Mouse (Mus musculus): ENCODE data around the gene Efl1. TPM values are rescaled to one million over a fixed set of nuclear protein-coding genes. Genes with fewer than 3 reads are reported as not detected.

Gene Efl1
- total RNA-seq (2021) = 10 to 100 TPM; 17.9 to 22.5 TPM
- long read RNA-seq, experiment 1, partial matches to known transcripts = 6 of 10 reads
- long read RNA-seq, experiment 1, other reads (novel, unspliced or antisense) = 1 of 10 reads
- long read RNA-seq, experiment 2, partial matches to known transcripts = 1 of 2 reads
- long read RNA-seq, experiment 2, other reads (novel, unspliced or antisense) = 0 of 2 reads

DNA sequence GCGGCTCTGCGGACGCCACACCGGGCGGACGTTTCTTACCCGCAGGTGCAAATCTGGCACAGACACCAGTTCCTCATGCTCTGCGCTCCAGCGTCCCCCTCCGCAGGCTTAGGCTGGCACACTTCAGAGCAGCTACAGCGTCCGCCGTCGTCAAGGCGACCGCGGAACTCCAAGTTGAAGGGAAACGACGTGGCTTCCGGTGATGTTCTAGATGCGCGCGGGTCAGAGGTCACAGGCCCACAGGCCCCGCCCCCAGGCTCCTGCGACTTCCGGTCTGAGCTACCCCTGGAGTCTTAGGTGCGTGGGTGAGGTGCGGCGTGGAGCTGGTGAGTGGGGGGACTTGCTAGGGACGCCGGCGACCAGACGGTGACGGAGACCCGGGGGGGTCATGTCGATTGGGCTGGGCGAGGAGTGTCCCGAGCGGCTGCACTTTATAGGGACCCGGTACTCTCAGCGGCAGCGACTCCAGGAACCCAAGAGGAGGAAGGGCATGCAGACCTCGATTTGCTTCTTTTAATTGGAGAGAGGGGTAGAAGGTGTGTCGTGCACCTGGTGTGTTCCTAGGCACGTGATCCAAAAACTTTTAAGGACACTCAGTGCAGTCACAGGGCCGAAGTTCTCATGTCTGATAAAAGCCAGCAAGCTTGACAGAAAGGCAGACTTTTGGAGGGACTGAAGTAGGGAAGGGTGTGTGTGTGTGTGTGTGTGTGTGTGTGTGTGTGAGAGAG lies at the start of gene Efl1, which contains the start of gene Saxo2:
Gene Efl1, plus strand, starts transcription at position 262 of the 728 bp plus-strand sequence.
Gene Saxo2, minus strand, starts transcription at position 176 of the 728 bp plus-strand sequence.
- peak; percentile 95 to 97 for DNase-seq

DNA sequence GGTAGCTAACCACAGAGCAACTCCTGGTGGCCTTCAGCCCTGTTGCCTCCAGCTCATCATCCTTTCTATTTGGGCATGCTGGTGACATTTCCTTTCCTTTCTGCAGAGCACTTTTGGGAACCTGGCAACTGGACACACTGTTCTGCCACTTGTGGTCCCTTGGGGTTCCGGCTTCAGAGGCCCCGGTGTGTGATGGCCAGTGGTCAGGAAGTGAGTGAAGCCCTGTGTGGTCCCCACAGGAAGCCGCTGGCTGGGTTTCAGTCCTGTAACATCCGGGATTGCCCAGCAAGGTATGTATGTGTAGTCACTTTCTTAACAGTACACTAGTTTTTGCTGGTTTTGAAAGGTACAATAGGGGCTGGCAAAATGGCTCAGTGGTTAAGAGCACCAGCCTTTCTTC lies 46.4 kb upstream of the Efl1 start:
- no peak for DNase-seq

DNA sequence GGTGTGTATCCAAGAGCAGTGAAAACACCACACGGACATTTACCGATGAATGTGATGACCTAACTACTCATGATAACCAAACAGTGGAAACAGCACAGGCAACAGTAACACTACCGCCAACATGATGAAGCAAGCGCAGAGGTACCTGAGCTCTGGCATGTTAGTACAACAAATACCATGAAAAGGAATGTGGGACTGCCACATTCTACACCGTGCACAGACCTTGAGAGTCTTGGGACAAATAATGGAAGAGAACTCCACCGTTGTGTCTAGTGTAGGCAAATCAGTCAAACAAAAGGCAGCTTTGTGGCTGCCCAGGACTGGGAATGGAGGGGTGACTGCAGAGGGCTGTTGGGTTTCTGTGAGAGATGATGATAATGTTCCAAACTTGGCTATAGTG lies 43.0 kb upstream of the Efl1 start:
- DNase-seq = no peak

DNA sequence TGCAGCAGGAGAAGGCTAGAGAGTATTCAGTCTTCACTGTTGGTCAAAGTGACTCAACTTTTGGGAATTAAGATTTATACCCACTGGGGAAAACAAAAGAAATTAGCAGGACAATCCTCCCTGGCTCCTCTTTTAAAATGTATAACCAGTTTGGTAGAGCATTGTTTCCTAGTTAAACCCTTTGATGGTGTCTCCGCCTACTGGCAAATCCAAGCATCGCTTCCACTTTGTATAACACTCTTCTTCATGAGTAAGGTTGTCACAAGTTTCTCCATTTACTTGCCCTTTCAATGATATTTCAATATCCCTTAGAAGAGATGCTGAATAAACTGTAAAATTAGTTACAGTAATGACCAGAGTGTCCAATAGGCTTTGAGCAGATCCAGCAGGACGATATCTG lies 38.8 kb upstream of the Efl1 start:
- DNase-seq = no peak

DNA sequence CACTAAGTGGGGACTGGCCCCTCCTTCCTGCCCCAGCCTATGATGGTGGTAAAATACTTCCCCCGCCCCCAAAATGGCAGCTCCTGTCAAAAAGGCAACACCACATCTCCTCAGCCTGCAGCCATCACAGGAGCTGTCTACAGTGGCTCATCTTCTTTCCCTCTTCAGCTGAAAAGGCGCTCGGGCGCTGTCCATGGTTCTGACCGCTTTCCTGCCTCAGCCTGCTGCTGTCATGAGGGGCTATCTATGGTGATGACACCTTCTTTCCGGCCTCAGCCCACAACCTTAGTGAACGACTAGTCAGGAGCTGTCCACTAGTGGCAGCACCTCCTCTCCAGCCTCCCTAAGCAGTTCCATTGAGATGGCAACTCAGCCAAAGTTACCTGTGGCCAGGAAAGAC lies 23.1 kb upstream of the Efl1 start:
- peak; percentile 65 to 70 for DNase-seq

DNA sequence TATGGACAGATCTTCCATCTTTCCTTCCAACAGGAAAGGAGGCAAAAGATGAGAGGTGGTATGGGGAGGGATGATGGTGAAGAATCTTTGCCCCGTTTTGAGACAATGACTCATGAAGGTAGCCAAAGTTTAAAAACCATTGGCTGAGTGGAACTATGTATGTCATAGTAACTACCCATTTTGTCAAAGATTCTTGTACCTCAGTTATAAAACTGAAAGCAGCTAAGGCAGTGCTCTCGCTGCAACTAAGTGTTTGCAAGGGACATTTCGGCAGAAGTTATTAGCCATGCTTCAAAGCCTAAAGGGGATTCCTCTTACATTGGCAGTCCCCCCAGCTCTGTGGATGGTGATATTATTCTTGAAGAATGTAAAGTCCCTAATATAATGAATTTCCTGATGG lies 1.2 kb upstream of the Efl1 start:
- no peak for DNase-seq

DNA sequence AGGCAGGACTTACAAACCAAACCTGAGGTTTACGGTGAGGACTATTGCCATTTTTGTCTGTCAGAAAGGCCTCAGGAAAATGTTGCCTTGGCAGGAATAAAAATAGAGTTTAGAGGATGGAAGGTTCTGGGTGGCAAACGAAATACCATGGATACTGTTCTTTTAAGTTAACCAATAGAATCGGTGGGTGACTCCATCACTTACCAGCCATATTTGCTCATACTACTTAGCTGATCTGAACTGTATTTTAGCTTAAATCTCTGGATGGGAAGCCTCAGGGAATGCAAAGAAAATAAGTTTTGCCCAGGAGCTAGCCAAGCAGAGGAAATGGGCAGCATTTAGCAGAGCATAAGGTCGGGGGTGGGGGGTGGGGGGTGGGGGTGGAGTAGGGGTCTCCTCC lies 505 bp upstream of the Efl1 start:
- no peak for DNase-seq

DNA sequence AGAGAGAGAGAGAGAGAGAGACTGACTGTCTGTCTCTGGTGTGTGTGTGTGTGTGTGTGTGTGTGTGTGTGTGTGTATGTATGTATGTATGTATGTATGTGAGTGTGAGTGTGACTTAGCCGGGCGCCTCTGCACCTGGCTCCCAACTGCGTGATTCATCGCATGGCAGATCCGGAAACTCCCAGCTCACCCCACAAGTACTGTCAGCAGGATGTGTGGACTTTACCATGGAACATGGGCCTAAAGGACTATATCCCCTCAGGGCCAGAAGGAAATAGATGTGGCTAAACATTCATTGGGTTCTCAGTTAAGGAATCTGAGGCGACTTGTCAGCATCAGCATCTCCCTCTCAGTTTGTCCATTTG lies 649 bp downstream of the Efl1 start:
- no peak for DNase-seq

DNA sequence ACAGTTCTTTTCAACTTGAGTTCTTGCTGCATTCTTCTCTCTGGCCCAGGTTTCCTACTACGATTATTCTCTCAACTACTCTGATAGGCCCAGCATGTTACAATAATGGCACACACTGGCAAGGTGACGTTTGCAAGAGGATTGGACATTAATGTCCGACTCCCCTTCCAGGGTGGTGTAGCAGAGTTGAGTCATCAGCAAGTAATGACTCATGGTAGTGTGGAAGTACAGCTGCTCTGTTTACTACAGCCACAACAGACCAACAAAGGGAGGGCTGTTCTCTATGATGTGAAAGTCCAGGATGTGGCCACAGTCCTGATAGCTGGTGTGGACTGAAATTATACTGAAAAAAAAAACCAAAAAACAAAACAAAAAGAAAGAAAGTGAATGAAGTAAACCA lies 16.2 kb downstream of the Efl1 start:
- peak; percentile 1 to 8 for DNase-seq

DNA sequence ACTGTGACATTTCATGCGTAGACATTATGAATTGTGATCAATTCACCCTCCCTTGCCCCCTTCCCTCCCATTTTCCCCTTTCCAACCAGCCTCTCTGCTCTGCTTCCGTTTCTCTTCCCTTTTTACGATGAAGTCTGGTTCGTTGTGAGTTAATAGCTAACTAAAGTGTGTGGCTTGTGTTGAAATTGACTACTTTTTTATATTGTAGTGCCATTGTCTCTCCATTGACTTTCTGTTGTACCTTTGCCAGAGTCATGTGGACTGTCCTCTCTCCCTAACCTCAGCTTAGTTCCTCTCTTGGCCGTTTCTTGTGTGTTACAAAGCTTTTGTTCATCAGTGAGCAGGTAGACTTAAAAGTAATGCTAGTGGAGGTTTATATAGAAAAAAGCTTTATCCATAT lies 27.6 kb downstream of the Efl1 start:
- no peak for DNase-seq

DNA sequence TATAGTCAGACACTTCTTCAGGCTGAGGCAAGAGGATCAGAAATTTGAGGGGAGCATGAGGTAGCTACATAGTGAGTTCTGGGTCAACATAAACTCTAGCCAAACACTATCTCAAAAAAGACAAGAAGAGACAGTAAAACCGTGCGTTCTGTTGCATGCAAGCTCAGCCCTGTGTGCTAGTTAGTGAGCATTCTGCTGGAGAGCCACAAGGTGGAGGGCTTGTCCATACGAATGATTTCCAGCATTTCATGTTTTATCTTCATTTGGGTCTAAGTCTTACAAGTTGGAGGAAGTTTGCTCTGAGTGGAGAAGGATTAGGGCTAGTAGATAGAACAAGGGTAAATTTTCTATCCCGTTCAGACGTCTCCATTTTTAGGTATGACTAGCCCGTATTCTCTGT lies 28.4 kb downstream of the Efl1 start:
- no peak for DNase-seq

DNA sequence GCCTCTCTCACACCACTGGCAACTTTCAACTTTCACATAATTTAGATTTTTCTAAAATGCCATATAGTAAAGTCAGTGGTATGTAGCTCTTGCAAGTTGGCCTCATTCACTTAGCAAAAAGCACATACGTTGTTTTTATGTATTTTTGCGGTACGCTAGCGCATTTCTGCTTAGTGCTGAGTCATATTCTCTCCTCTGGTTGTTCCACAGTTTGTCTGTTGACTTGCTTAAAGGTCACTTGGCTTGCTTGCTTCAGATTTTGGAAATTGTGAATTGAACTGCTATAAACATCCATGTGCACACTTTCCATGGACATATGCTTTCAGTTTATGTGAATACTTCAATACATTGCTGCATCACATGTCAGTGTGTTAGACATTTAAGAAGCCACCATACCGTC lies 31.5 kb downstream of the Efl1 start:
- no peak for DNase-seq

DNA sequence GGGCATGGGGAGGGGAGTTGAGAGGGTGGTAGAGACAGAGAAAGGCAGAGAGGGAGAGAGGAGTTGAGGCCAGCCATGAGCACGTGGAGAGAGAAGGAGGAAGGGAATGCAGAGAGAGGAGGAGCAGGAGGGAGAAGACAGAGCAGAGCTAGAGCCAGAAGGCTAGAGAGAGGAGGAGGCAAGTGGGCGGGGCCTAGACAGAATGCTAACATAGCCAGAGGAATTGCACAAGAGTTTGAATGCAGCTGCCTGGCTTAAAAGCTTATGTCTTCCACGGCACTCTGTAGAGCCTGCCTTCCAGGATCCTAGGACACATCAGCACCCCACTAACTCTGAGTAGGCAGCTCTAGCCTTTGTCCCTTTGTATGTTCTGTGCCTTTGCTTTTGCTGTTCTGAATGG lies 40.3 kb downstream of the Efl1 start:
- DNase-seq = peak; percentile 55 to 69

DNA sequence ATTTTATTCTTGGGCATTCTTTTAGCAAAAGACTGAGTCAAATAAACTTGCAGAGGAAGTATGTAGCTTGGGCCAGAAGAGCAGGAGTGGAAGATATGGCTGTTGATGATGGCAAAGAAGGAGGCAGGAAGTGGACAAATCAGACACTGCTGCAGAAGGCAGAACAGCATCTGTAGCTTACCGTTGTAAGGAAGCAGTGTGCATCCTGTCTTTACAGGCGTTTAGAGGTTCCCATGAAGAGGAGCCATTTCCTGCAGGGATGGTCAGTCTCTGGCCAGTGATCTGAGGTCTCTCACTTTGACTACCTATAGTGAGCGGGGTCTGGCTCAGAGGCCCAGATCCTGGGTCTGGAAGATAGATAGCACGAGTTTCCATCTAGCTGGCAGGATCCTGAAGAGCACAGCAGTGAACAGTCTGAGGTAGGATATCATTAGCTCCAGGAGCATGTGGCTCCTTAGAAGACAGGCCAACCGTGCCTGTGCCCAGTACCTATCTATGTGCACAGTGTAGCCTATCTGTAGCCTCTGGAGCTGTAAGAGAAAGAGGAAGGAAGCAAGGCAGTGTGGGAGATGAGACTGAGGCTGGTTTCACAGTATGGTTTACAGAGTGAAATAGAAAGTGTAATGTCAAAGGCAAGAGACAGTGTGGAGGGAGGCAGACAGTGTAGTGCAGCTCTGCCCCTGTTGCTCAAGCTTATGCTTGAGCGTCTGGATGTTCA lies 42.8 kb downstream of the Efl1 start:
- no peak for DNase-seq

DNA sequence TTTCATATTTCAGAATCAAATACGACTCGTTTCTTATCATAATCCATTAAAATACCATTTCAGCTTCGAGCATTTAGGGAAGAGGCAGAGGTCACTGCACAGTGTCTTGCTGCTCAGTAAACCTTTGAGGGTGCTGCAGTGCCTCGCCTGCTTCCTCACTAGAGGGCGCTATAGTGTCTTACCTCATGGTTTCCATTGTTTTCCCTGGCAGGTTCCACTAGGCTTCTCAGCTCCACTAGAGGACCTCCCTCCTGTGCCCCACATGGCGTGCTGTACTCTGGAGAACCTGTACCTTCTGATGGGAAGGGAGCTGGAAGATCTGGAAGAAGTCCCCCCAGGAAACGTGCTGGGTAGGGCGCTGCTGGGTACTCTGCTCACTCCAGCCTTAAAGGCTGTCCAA lies 49.3 kb downstream of the Efl1 start:
- DNase-seq = peak in 1 of 2 experiments; percentile 12

DNA sequence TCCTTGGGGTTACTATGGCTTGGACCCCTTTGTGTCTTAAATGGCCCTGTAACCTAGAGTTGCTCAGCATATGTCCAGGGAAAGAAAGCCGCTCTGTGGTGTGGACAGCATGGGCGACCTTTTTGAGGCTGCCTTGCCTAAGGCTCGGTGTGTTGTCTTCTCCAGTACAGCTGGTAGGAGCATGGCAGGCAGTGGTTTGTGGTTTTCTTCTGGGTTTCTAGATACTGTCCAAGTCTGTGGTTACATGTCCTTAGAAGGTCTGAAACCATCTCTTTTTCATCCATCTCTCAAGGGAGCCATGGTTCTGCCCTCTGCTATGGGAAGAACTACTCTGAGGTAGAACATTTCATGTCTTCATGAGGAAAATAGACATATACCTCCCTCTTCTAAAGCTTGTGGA lies 50.6 kb downstream of the Efl1 start:
- no peak for DNase-seq

DNA sequence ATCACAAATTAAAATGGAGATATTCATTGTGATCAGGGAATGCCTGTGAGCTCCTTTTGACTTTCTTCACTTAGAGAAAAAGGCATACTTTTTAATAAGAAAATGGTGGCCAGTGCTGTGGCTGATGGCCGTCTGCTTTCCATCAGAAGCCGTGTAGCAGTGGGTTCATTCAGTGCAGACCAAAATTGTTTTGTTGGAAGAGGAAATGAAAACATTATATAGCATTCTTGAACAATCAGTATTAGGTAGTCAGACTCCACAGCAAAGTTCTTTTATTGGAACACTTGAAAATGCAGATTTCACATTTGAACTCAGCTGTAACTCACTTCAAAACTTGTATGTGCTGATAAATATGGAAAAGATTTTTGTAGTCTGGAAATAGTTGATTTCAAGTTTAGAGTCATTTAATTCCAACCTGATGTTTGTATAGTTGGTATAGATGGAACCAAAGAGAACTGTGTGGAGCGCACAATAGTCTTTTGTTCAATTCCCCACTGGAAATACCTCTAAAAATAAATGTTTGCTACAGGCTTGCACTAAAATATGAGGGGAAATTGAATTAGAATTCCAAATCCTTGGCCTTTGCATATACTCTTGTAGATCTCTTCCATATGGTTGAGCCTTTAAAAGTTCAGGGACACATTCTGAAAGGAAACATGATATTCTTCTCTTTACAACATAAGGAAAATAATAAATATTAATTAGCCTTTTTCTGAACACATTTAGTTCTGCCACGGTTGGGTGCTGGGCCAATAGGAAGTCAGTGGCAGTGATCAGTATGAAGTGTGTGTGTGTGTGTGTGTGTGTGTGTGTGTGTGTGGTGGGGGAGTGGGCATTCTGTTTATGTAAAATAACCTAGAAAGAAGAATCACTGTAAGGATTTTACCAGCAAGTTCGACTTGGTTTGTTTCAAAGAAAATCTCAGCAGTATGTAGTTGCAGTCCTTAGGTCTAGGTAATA lies 54.2 kb downstream of the Efl1 start:
- no peak for DNase-seq

DNA sequence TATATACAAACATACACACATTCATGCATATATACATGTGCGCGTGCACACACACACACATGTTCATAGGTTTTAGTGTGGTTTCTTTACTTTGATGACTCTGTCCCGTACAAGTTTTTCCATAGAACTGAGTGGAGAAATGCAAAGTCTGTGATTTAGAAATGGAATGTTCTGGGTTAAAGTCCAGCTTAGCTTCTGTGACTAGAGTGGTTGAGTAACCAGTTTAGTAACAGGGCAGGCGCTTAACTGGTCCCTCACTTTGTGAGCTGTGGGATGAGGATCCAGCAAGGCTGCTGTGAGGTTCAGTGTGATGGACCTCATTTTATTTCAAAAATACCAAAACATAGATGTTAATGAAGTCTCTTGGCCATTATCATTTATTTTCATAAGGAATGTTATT lies 60.8 kb downstream of the Efl1 start:
- DNase-seq = no peak

DNA sequence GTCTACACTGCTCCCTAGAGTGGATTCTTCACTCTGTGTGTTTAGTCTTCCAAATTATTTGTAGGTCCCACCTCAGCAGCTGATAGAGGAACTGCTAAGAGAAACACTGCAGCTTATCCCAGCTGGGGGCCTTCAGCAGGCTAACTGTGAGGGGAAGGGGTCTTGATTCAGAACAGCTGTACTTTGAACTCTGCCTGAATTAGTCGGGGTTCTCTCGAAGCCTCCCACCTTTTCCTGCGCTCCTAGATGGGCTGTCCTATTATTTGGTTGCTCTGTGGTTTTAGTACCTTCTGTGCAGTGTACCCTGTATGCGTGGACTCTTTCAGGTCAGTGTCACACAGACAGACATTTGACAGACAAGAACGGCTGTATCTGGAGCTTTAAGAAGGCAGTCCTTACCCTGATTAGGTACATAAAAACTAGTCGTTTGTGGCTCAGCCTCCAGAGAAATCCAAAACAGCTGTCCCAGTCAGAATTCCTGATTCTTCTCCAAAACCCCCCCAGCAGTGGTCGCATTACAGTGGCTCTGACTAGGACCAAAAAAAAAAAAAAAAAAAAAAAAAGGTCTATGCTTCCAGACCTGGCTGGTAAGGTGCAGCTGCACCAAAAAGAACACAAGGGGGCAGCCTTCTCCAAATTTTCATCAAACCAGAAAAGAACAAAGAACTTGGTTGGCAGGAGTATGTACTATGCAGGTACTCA lies 66.9 kb downstream of the Efl1 start:
- DNase-seq = peak in 1 of 2 experiments; percentile 51

DNA sequence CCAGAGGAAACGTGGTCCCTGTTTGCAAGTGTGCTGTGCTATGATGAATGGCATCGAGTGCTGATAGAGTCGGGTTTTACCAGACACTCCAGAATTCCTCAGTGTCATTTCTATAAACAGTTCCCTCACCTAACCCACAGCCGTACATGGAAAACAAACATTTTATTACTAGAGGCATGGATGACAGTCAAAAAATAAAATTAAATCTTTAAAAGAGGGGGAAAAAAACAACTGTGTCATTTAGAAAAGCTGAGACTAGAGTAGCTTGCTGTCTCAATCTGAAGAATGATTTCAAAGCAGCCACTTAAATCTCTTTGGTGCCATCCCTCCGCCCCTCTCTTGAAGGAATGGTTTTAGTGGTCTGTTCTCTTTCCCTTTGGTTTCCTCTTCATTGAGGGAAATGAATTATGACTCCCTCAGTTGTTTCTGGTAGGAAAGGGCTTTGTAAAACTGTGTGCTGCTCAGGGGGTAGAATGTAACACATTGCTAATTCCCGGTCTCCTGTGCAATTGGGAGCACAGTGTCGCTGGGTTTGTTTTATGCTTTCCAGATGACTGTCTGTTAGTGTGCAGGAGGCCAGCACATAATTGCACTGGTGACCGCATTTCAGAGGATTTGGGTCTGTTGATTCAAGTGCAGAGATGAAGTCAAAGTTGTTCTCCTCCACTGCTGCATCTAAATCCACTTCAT lies 67.6 kb downstream of the Efl1 start:
- DNase-seq = no peak

DNA sequence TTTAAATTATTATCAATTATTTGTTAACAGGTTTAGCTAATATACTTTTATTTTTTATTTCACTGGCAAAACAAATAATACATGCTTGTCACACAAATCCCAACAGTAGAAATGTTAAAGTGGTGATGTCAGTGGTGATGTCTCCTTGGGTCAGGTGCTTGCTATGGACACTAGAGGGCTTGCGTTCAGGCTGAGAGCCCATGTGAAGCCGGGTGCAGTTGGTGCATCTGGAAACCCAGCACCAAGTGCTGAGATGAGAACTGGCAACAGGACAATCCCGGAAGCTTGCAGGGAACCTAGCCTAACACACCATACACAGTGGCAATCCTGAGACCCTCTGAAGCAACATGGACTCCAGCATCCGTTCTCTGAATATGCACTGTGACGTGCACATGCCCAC lies 70.9 kb downstream of the Efl1 start:
- no peak for DNase-seq
